Mouse (Mus musculus): ENCODE results near the gene Evc2.

Gene Evc2

GRCm38 (mm10) chr5:37472025-37472608 lies 133.8 kb downstream of the Evc2 start:
- no peak for DNase-seq (ENCODE audit: low spot score in 2 of 2)

Measured in natural killer cell, adult 2 months (primary cell).